Mouse (Mus musculus) thymus, adult 2 months (tissue): Measurements from ENCODE around the gene Mxd3. TPM values are rescaled to one million over a fixed set of nuclear protein-coding genes. Genes with fewer than 3 reads are reported as not detected.

Experiments used
- DNase-seq: peaks from one replicate; pipeline ENCODE4 v3.0.0; 2021
- H3K27ac ChIP-seq: fragments of 200-500 bp; 2 replicates; pipeline ENCODE4 v1.5.1; 2012; ENCODE audit warnings: low read length, control low read depth; ENCODE audit not compliant: control insufficient read depth, insufficient read depth
- H3K27me3 ChIP-seq: fragments of 200-500 bp; 2 replicates; pipeline ENCODE4 v1.6.1; 2012; ENCODE audit warnings: mild to moderate bottlenecking, low read length, moderate library complexity, mixed read lengths; ENCODE audit not compliant: control insufficient read depth, insufficient read depth
- H3K36me3 ChIP-seq: fragments of 200-500 bp; 2 replicates; pipeline ENCODE4 v1.6.1; 2012; ENCODE audit warnings: mild to moderate bottlenecking, low read length, moderate library complexity; ENCODE audit not compliant: control insufficient read depth, insufficient read depth
- H3K4me1 ChIP-seq: fragments of 200-500 bp; replicated peaks from 2 replicates; pipeline ENCODE4 v1.6.1; 2012; ENCODE audit warnings: low read length; ENCODE audit not compliant: control insufficient read depth, insufficient read depth
- H3K4me3 ChIP-seq: fragments of 200-500 bp; 2 replicates; pipeline ENCODE4 v1.5.1; 2012; ENCODE audit warnings: mild to moderate bottlenecking, low read length, control low read depth, moderate library complexity; ENCODE audit not compliant: control insufficient read depth, insufficient read depth
- CTCF ChIP-seq: fragments of 200-500 bp; IDR thresholded peaks from 2 replicates; pipeline ENCODE4 v1.5.1; 2012; ENCODE audit warnings: mild to moderate bottlenecking, control low read depth, low read length, moderate library complexity, borderline replicate concordance; ENCODE audit not compliant: control insufficient read depth, poor library complexity, insufficient read depth; ENCODE audit errors: extremely low read depth
- POLR2A ChIP-seq: fragments of 200-500 bp; IDR thresholded peaks from 2 replicates; pipeline ENCODE4 v1.6.1; 2012; ENCODE audit warnings: mild to moderate bottlenecking, low read length, control low read depth, moderate library complexity; ENCODE audit not compliant: control insufficient read depth, poor library complexity, insufficient read depth; ENCODE audit errors: extremely low read depth
- WGBS: fragments of 180-500 bp; shearing (Covaris S2); methylation state at CpG from one replicate; pipeline ENCODE4 v1.1.7; 2018; 5-methylcytosine and 5-hydroxymethylcytosine counted together
- polyA plus RNA-seq: library from polyadenylated mRNA; depleted of rRNA; stranded (reverse); fragments of >200 nt; gene quantifications from 2 replicates; pipeline ENCODE4 v1.2.3, GENCODE M21; 2012; rRNA removed

Gene Mxd3
- polyA plus RNA-seq, 1 experiment = 122 TPM

GRCm38 (mm10) chr13:55277646-55278045 is 52.0 kb downstream of the Mxd3 start:
- Histone ChIP-seq H3K27ac (no peak overlapping the region), H3K4me1 (no peaks in the 10 kb centered on the region), H3K27me3 (no peaks in the 10 kb centered on the region), H3K36me3 (peaks cover 47% of the 10 kb centered on the region), H3K4me3 (no peak overlapping the region)
- DNase-seq = no peak
- WGBS = 98% methylated on average over 5 of the region's 5 CpGs
- no peak for TF ChIP-seq CTCF
- TF ChIP-seq POLR2A = no peak

DNA sequence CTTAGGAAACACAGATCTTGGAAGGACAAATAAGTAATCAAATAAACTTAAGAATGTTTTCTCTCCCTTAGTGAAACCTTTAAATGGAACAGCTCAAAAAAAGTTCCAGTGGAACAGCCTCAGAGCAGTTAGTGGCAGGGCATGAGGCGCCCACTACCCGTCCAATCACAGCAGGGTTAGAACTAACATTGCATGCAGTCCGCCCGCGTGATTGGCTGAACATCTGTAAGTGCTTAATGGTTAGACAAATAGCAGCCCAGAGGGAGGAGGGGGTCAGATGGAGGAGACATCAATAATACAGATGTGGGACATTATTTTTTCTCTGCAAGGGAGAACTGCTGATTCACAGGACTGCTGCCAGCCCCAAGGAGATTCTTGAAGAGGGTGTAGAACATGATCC is 52.4 kb downstream of the Mxd3 start:
- H3K4me3 ChIP-seq = no peak overlapping the region
- H3K4me1 ChIP-seq = no peaks in the 10 kb centered on the region
- no peak overlapping the region for H3K27ac ChIP-seq
- TF ChIP-seq CTCF (no peak), POLR2A (no peak)
- H3K36me3 ChIP-seq = peaks cover 46% of the 10 kb centered on the region
- H3K27me3 ChIP-seq = no peaks in the 10 kb centered on the region
- 95% methylated on average over 5 of the region's 5 CpGs for WGBS
- DNase-seq = no peak

Other genes starting within 250 kb of the Mxd3 start
- gene Uimc1, start 229.5 kb downstream of the Mxd3 start, polyA plus RNA-seq = 7.8 and 8.7 TPM in 2 replicates
- gene Zfp346, start 224.5 kb downstream of the Mxd3 start, polyA plus RNA-seq = 32.2 and 38.7 TPM in 2 replicates
- gene Gm17617, start 196.3 kb downstream of the Mxd3 start, polyA plus RNA-seq = not detected in 2 replicates
- 0.50 and 0.63 TPM in 2 replicates for gene Fgfr4, start 177.2 kb downstream of the Mxd3 start, polyA plus RNA-seq
- 32.8 and 38.6 TPM in 2 replicates for gene Nsd1, start 120.0 kb downstream of the Mxd3 start, polyA plus RNA-seq
- gene Prelid1, start 9.3 kb downstream of the Mxd3 start, polyA plus RNA-seq = 493 and 534 TPM in 2 replicates
- gene Rab24, start 7.9 kb downstream of the Mxd3 start, polyA plus RNA-seq = 112 and 119 TPM in 2 replicates
- 134 and 139 TPM in 2 replicates for gene Lman2, start 33.0 kb upstream of the Mxd3 start, polyA plus RNA-seq
- 179 and 220 TPM in 2 replicates for gene Rgs14, start 39.9 kb upstream of the Mxd3 start, polyA plus RNA-seq
- 0.83 and 6.0 TPM in 2 replicates for gene Slc34a1, start 68.4 kb upstream of the Mxd3 start, polyA plus RNA-seq
- not detected in 2 replicates for gene Pfn3, start 85.4 kb upstream of the Mxd3 start, polyA plus RNA-seq
- 0.39 and 1.6 TPM in 2 replicates for gene F12, start 97.0 kb upstream of the Mxd3 start, polyA plus RNA-seq
- gene Grk6, start 115.2 kb upstream of the Mxd3 start, polyA plus RNA-seq = 228 and 238 TPM in 2 replicates
- 33.8 and 52.2 TPM in 2 replicates for gene Prr7, start 134.4 kb upstream of the Mxd3 start, polyA plus RNA-seq
- 7.8 and 9.8 TPM in 2 replicates for gene Dbn1, start 158.3 kb upstream of the Mxd3 start, polyA plus RNA-seq
- gene Pdlim7, start 183.9 kb upstream of the Mxd3 start, polyA plus RNA-seq = 25.6 and 29.5 TPM in 2 replicates
- 18.2 and 21.9 TPM in 2 replicates for gene Dok3, start 199.5 kb upstream of the Mxd3 start, polyA plus RNA-seq
- 97.8 and 100.0 TPM in 2 replicates for gene Ddx41, start 206.8 kb upstream of the Mxd3 start, polyA plus RNA-seq
- gene Fam193b, start 241.3 kb upstream of the Mxd3 start, polyA plus RNA-seq = 381 and 409 TPM in 2 replicates
- 73.4 and 76.8 TPM in 2 replicates for gene Tmed9, start 243.9 kb upstream of the Mxd3 start, polyA plus RNA-seq